Mouse (Mus musculus) small intestine, adult 2 months (tissue): ENCODE measurements at regions not wholly inside any gene's neighbourhood (a gene's known extent, or its start where the extent isn't known, plus 50 kb on each side); places are given as distances from the start of the nearest gene placed in this dataset.

Experiments used
- H3K27ac ChIP-seq: fragments of 200-500 bp; 2 replicates; pipeline ENCODE4 v1.5.1; 2012; ENCODE audit warnings: low read depth, low read length, control low read depth, inconsistent platforms; ENCODE audit not compliant: insufficient read depth
- H3K27me3 ChIP-seq: fragments of 200-500 bp; 2 replicates; pipeline ENCODE4 v1.6.1; 2012; ENCODE audit warnings: mild to moderate bottlenecking, moderate library complexity, low read length, inconsistent platforms; ENCODE audit not compliant: control insufficient read depth, insufficient read depth
- H3K36me3 ChIP-seq: fragments of 200-500 bp; 2 replicates; pipeline ENCODE4 v1.6.1; 2012; ENCODE audit warnings: mild to moderate bottlenecking, low read length, control low read depth, inconsistent platforms; ENCODE audit not compliant: control insufficient read depth, insufficient read depth
- H3K4me1 ChIP-seq: fragments of 200-500 bp; 2 replicates; pipeline ENCODE4 v1.6.1; 2012; ENCODE audit warnings: low read length, inconsistent platforms, mixed read lengths; ENCODE audit not compliant: control insufficient read depth, insufficient read depth, insufficient read length
- H3K4me3 ChIP-seq: fragments of 200-500 bp; 2 replicates; pipeline ENCODE4 v1.5.1; 2012; ENCODE audit warnings: low read depth, mild to moderate bottlenecking, control low read depth, inconsistent platforms, low read length, moderate library complexity
- CTCF ChIP-seq: fragments of 200-500 bp; IDR thresholded peaks from 2 replicates; pipeline ENCODE4 v1.5.1; 2012; ENCODE audit warnings: low read depth, mild to moderate bottlenecking, control low read depth, inconsistent platforms, low read length, moderate library complexity, mixed read lengths; ENCODE audit not compliant: insufficient replicate concordance, insufficient read length; ENCODE audit errors: extremely low read depth
- POLR2A ChIP-seq: fragments of 200-500 bp; IDR thresholded peaks from 2 replicates; pipeline ENCODE4 v1.6.1; 2012; ENCODE audit warnings: low read depth, mild to moderate bottlenecking, control low read depth, inconsistent platforms, low read length, moderate library complexity
- WGBS: fragments of 180-500 bp; shearing (Covaris S2); methylation state at CpG from one replicate; pipeline ENCODE4 v1.1.7; 2018; 5-methylcytosine and 5-hydroxymethylcytosine counted together

DNA sequence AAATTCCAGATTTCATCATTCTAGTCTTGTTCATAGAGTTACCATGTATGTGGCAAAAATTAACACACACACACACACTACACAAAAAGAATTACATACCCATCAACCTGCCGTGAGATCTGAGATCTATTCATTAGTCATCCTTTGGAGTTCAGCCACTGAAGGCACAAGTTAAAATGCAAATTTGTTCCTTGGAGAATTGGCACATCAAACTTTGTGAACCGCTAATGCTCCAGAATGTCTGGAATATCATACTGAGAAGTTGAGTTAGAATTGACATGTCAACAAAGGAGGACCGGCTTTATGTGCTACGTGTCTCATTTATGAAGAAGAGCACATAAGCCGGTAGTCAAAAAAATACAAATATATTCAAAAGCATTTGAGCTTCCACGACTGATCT is 198.5 kb downstream of the Dad1 start:
- H3K36me3 ChIP-seq = no peaks in the 10 kb centered on the region
- no peaks in the 10 kb centered on the region for H3K4me1 ChIP-seq
- no peak for TF ChIP-seq POLR2A
- no peak for TF ChIP-seq CTCF
- no peaks in the 10 kb centered on the region; the same call in 1 of the 2 replicates for H3K27me3 ChIP-seq
- H3K4me3 ChIP-seq = no peak overlapping the region
- no peak overlapping the region for H3K27ac ChIP-seq
- 67% methylated on average over 6 of the region's 6 CpGs for WGBS

DNA sequence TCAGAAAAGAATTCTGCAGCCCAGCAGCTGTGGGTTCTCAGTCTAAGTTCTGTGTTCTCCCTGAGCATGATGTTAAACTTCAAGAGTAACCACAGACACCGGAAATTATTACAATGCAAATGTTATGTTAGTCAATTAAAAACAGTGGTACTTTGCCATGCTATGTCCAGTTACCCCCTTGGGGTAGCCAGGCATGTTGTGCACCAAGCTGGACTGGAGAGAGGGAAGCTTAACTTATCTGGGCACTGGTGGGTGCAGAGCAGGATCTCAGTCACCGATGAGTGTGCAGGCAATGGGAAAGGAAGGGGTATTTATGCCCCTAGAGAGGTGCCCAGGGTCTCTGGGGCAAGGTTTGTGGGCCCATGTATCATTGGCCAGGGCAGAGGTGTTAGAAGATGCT is 211.6 kb downstream of the Dad1 start:
- Histone ChIP-seq H3K4me1 (no peaks in the 10 kb centered on the region), H3K4me3 (no peak overlapping the region), H3K36me3 (no peaks in the 10 kb centered on the region), H3K27me3 (no peaks in the 10 kb centered on the region), H3K27ac (no peak overlapping the region)
- 90% methylated on average over 2 of the region's 2 CpGs for WGBS
- TF ChIP-seq CTCF (no peak), POLR2A (no peak)

- 79% methylated on average over 2 of the region's 2 CpGs for WGBS
- Histone ChIP-seq H3K27ac (no peak overlapping the region), H3K27me3 (no peaks in the 10 kb centered on the region), H3K4me1 (no peaks in the 10 kb centered on the region), H3K4me3 (no peak overlapping the region), H3K36me3 (no peaks in the 10 kb centered on the region)
- no peak for TF ChIP-seq POLR2A
- TF ChIP-seq CTCF = no peak
These were observed 213.3 kb downstream of the Dad1 start for GRCm38 (mm10) chr14:54040644-54041043.

DNA sequence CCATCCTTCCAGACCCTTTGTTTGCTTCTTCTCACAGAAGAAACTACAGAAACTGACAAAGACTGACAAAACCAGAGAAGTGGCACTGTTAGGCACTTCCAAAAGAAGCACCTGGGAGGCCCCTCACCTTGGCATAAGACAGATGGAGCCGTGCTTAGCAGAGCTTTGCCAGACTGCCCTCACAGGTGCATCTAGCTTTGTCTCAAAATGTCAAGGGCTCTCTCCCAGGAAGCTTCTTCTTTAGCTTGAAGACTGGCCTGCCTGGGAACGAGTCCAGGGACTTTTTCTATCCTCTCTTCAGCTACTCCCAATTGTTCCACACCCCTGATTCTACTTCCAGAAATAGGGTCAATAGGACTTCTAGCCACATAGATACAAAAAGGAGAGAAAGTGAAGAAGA is 219.4 kb downstream of the Dad1 start:
- Histone ChIP-seq H3K27ac (no peak overlapping the region), H3K4me1 (no peaks in the 10 kb centered on the region), H3K36me3 (no peaks in the 10 kb centered on the region), H3K27me3 (no peaks in the 10 kb centered on the region), H3K4me3 (no peak overlapping the region)
- 70% methylated on average over 2 of the region's 2 CpGs for WGBS
- TF ChIP-seq POLR2A = no peak
- no peak for TF ChIP-seq CTCF

DNA sequence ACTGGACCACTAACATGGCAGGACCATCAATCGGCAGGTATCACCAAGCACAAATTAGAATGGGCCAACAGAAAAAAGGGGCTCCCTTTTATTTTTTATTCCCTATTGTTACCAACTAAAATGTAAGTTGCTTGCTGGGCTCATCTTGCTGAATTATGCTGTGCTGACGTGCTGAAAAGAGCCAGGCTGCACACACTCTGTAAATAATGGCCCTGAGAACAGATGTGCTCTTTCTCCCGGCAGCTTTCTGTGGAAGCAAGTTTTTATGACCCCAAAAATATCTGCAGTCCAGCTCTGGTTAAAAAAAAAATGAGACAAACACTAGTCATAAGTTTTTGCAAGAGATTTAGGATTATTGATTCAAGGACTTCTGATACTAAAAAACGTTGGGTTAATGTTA is 230.4 kb downstream of the Dad1 start:
- 55% methylated on average over 4 of the region's 4 CpGs for WGBS
- no peak overlapping the region for H3K27ac ChIP-seq
- TF ChIP-seq CTCF = no peak
- no peak for TF ChIP-seq POLR2A

GRCm38 (mm10) chr14:54021443-54021842 is 232.5 kb downstream of the Dad1 start:
- no peak overlapping the region for H3K27ac ChIP-seq
- no peaks in the 10 kb centered on the region for H3K27me3 ChIP-seq
- no peak overlapping the region for H3K4me3 ChIP-seq
- no peaks in the 10 kb centered on the region for H3K36me3 ChIP-seq
- no peaks in the 10 kb centered on the region for H3K4me1 ChIP-seq
- TF ChIP-seq CTCF (no peak), POLR2A (no peak)
- WGBS = 38% methylated on average over 6 of the region's 6 CpGs

More for the DNA sequence above, 230.4 kb downstream of the Dad1 start:
- H3K27me3 ChIP-seq = no peaks in the 10 kb centered on the region
- no peaks in the 10 kb centered on the region for H3K36me3 ChIP-seq
- no peaks in the 10 kb centered on the region for H3K4me1 ChIP-seq
- no peak overlapping the region for H3K4me3 ChIP-seq

DNA sequence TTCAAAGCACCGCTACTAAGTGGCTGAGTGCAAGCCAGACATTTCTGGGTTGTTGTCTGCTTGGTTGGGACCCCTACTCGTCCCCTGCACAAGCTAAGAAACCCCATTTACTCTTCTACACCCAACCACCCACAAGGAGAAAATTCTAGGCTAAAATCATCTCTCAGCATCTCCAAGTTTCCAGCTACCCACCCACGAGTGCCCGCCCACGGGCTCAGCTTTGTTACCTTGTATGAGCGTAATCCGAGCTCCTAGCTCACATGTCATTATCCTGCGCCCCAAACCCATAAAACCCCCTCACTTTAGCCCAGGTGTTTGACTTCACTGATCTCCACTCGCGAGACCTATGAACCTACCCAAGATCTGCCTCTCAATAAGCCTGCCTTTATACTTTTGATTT is 239.3 kb downstream of the Dad1 start:
- Histone ChIP-seq H3K4me3 (no peak overlapping the region), H3K36me3 (no peaks in the 10 kb centered on the region), H3K27me3 (no peaks in the 10 kb centered on the region), H3K4me1 (no peaks in the 10 kb centered on the region), H3K27ac (no peak overlapping the region)
- WGBS = 85% methylated on average over 10 of the region's 10 CpGs
- TF ChIP-seq POLR2A (no peak), CTCF (no peak)

- Histone ChIP-seq H3K27ac (no peak overlapping the region), H3K4me3 (no peak overlapping the region), H3K27me3 (no peaks in the 10 kb centered on the region), H3K4me1 (no peaks in the 10 kb centered on the region), H3K36me3 (no peaks in the 10 kb centered on the region)
- TF ChIP-seq CTCF (no peak), POLR2A (no peak)
- 74% methylated on average over 1 of the region's 1 CpGs for WGBS
These were observed 251.8 kb downstream of the Dad1 start for GRCm38 (mm10) chr14:54002083-54002482.
